Mouse (Mus musculus): ENCODE results near the gene Cldnd1. TPM values are rescaled to one million over a fixed set of nuclear protein-coding genes. Genes with fewer than 3 reads are reported as not detected.

Cldnd1 gene
- polyA plus RNA-seq (2012; rRNA removed; ENCODE audit: low replicate concordance): 40.9 and 84.8 TPM in 2 replicates

DNA sequence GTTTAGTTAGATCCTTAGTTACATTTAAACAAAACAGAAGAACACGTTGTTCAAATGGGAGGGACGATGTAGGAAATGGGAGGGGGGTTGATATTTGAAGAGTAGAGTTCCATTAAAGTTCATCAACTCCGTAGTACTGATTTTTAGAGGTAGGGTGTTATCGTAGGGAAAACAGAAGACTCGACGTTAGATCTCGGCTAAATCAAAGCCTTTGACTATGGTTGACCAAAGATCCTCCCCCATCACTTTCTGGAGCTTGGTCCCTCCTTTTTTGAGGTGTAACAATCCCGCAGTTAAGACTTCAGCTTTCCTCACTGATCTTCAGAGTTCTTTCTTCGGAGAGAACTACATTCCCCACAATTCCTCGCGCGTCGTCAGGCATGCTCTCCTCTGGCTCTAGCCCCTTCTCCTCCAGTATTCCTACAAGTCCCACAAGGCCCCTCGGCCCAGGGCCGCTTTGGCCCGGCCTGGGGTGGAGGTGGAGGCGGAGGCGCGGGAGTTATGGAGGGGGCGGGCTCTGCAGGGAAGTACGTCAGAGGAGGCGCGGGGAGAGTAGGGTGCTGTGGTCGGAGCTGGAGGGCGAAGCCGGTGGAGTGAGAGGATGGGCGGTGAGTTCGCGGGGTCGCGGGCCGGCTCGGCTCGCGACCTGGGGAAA lies at the start of gene Cldnd1:
Gene Cldnd1 (plus strand): TSS at position 434 of the 655 bp plus-strand sequence.

GRCm38 (mm10) chr16:58718666-58719120 lies 9.0 kb upstream of the Cldnd1 start, which contains the start of gene Gpr15:
Gpr15 (minus strand) TSS chr16:58719070.

GRCm38 (mm10) chr16:58763076-58763475 lies 35.4 kb downstream of the Cldnd1 start, which contains the start of gene Olfr172:
Olfr172 (minus strand) TSS chr16:58763176.

Other genes starting within 250 kb of the Cldnd1 start
- 22.8 and 23.1 TPM in 2 replicates for gene St3gal6, start 203.7 kb upstream of the Cldnd1 start, polyA plus RNA-seq (2012; rRNA removed; ENCODE audit: low replicate concordance)
- not detected in 2 replicates for gene Gm813, start 110.9 kb upstream of the Cldnd1 start, polyA plus RNA-seq (2012; rRNA removed; ENCODE audit: low replicate concordance)
- gene E330017A01Rik, start 89.2 kb upstream of the Cldnd1 start, polyA plus RNA-seq (2012; rRNA removed; ENCODE audit: low replicate concordance): not detected in 2 replicates
- gene Cpox, start 57.6 kb upstream of the Cldnd1 start, polyA plus RNA-seq (2012; rRNA removed; ENCODE audit: low replicate concordance): 5.9 and 11.2 TPM in 2 replicates
- 0.06 and 0.11 TPM in 2 replicates for gene Gpr15, start 8.8 kb upstream of the Cldnd1 start, polyA plus RNA-seq (2012; rRNA removed; ENCODE audit: low replicate concordance)
- gene Olfr172, start 35.3 kb downstream of the Cldnd1 start, polyA plus RNA-seq (2012; rRNA removed; ENCODE audit: low replicate concordance): not detected in 2 replicates
- not detected in 2 replicates for gene Olfr173, start 72.4 kb downstream of the Cldnd1 start, polyA plus RNA-seq (2012; rRNA removed; ENCODE audit: low replicate concordance)
- gene Olfr175-ps1, start 98.9 kb downstream of the Cldnd1 start, polyA plus RNA-seq (2012; rRNA removed; ENCODE audit: low replicate concordance): not detected in 2 replicates
- not detected in 2 replicates for gene Olfr177, start 146.9 kb downstream of the Cldnd1 start, polyA plus RNA-seq (2012; rRNA removed; ENCODE audit: low replicate concordance)
- not detected in 2 replicates for gene Olfr178, start 164.2 kb downstream of the Cldnd1 start, polyA plus RNA-seq (2012; rRNA removed; ENCODE audit: low replicate concordance)
- gene Olfr181, start 200.8 kb downstream of the Cldnd1 start, polyA plus RNA-seq (2012; rRNA removed; ENCODE audit: low replicate concordance): not detected in 2 replicates
- gene Olfr180, start 201.5 kb downstream of the Cldnd1 start, polyA plus RNA-seq (2012; rRNA removed; ENCODE audit: low replicate concordance): not detected in 2 replicates

All from subcutaneous adipose tissue, adult 2 months (tissue).